Mouse (Mus musculus): ENCODE results near the gene Gm42669.

DNA sequence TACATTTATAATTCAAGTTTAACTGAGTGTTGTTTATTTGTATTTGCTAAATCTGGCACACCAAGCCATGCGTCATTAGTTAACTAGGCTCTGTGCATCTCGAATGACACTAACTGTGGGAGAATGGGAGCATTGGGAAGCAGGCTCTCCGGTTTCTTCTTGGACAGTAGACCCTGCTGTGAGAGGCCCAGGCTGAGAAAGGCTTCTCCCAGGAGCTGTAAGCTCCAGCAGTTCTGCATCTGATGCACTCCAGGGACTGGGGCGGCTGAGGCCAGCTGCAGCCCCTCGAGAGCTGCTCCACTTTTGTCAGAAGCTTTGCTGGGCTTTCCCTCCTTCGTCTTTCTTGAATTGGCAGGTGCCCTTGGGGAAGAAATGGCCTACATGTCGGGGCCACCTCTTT, 34.3 kb downstream of the Gm42669 start:
- no peak for TF ChIP-seq CTCF (IDR thresholded peaks at IDR 0.05; ENCODE audit: extremely low read depth, insufficient read depth, insufficient read length, insufficient replicate concordance)
- no peak for TF ChIP-seq POLR2A (IDR thresholded peaks at IDR 0.05; ENCODE audit: low read depth, low read length)

Data from spleen, adult 2 months (tissue).